Mouse (Mus musculus) cerebellum, adult 18-20 months (tissue): ENCODE data around the gene Elovl6.

Experiments
- DNase-seq, 2 experiments: peaks; one replicate each; pipeline ENCODE4 v3.0.0; 2021

The Elovl6 gene

GRCm38 (mm10) chr3:129612311-129613097 lies 80.3 kb downstream of the Elovl6 start:
- DNase-seq = peak; percentile 31 to 37

GRCm38 (mm10) chr3:129613756-129614155 lies 81.6 kb downstream of the Elovl6 start:
- no peak for DNase-seq

- DNase-seq = peak; percentile 27 to 28
Observed at GRCm38 (mm10) chr3:129614216-129614615, 82.1 kb downstream of the Elovl6 start.

GRCm38 (mm10) chr3:129617450-129617849 lies 85.3 kb downstream of the Elovl6 start:
- no peak for DNase-seq

GRCm38 (mm10) chr3:129619194-129619775 lies 87.1 kb downstream of the Elovl6 start:
- DNase-seq = no peak

- DNase-seq = no peak
Observed at GRCm38 (mm10) chr3:129620802-129621201, 88.6 kb downstream of the Elovl6 start.

GRCm38 (mm10) chr3:129621255-129621654 lies 89.1 kb downstream of the Elovl6 start:
- DNase-seq = no peak

- no peak for DNase-seq
Observed at GRCm38 (mm10) chr3:129622120-129622519, 90.0 kb downstream of the Elovl6 start.

- no peak for DNase-seq
Observed at GRCm38 (mm10) chr3:129622705-129623104, 90.5 kb downstream of the Elovl6 start.

- DNase-seq = no peak
Observed at GRCm38 (mm10) chr3:129624193-129624805, 92.1 kb downstream of the Elovl6 start.

GRCm38 (mm10) chr3:129627281-129627680 lies 95.1 kb downstream of the Elovl6 start:
- DNase-seq = no peak

- DNase-seq = no peak
Observed at GRCm38 (mm10) chr3:129631018-129631417, 98.9 kb downstream of the Elovl6 start.

- DNase-seq = no peak
Observed at GRCm38 (mm10) chr3:129631857-129632256, 99.7 kb downstream of the Elovl6 start.

- no peak for DNase-seq
Observed at GRCm38 (mm10) chr3:129633518-129633917, 101.4 kb downstream of the Elovl6 start.

GRCm38 (mm10) chr3:129634260-129634901 lies 102.2 kb downstream of the Elovl6 start:
- peak; percentile 42 to 58 for DNase-seq

- no peak for DNase-seq
Observed at GRCm38 (mm10) chr3:129637446-129637845, 105.3 kb downstream of the Elovl6 start.

- no peak for DNase-seq
Observed at GRCm38 (mm10) chr3:129639701-129640100, 107.5 kb downstream of the Elovl6 start.

GRCm38 (mm10) chr3:129640211-129641000 lies 108.3 kb downstream of the Elovl6 start:
- DNase-seq = no peak

GRCm38 (mm10) chr3:129641621-129642020 lies 109.5 kb downstream of the Elovl6 start:
- peak; percentile 20 to 23 for DNase-seq

GRCm38 (mm10) chr3:129645409-129645808 lies 113.3 kb downstream of the Elovl6 start:
- DNase-seq = no peak

GRCm38 (mm10) chr3:129646781-129647180 lies 114.6 kb downstream of the Elovl6 start:
- DNase-seq = no peak

- no peak for DNase-seq
Observed at GRCm38 (mm10) chr3:129647312-129647711, 115.2 kb downstream of the Elovl6 start.

- DNase-seq = no peak
Observed at GRCm38 (mm10) chr3:129648598-129648997, 116.4 kb downstream of the Elovl6 start.
